Mouse (Mus musculus): ENCODE data around the gene Slc6a6. TPM values are rescaled to one million over a fixed set of nuclear protein-coding genes. Genes with fewer than 3 reads are reported as not detected.

The Slc6a6 gene
- total and polyA plus RNA-seq, 3 experiments = 0.03 to 2.8 TPM; not detected in 1

- Histone ChIP-seq H3K36me3 (replicated peaks) (no peaks in the 10 kb centered on the region), H3K9me3 (replicated peaks) (no peaks in the 10 kb centered on the region), H3K4me3 (ENCODE audit: low read depth, low read length) (no peak overlapping the region), H3K4me1 (ENCODE audit: insufficient read depth, low read depth, low read length) (no peaks in the 10 kb centered on the region), H3K27me3 (ENCODE audit: insufficient read depth, low read length) (peaks cover 6% of the 10 kb centered on the region; the same call in 1 of the 2 replicates)
- TF ChIP-seq GATA1 (IDR thresholded peaks at IDR 0.05; ENCODE audit: borderline replicate concordance, low read length) = no peak
- TF ChIP-seq CTCF (IDR thresholded peaks at IDR 0.05; ENCODE audit: low read depth, low read length) = no peak
- TF ChIP-seq POLR2AphosphoS5 (IDR thresholded peaks at IDR 0.05; ENCODE audit: insufficient replicate concordance, low read depth, low read length) = no peak
- no peak for TF ChIP-seq GATA2 (IDR thresholded peaks at IDR 0.05; ENCODE audit: borderline replicate concordance, low read depth, low read length)
- TF ChIP-seq TAL1 (conservative IDR thresholded peaks at IDR 0.05; ENCODE audit: low read depth, low read length) = no peak
- no peak for ATAC-seq (ENCODE audit: extremely low read depth, insufficient number of reproducible peaks, low FRiP score, poor library complexity, severe bottlenecking)
- no peak for DNase-seq (ENCODE audit: low spot score)
Measured at GRCm38 (mm10) chr6:91707886-91708564, 24.2 kb downstream of the Slc6a6 start.

- Histone ChIP-seq H3K4me1 (ENCODE audit: insufficient read depth, low read depth, low read length) (no peaks in the 10 kb centered on the region), H3K36me3 (replicated peaks) (no peaks in the 10 kb centered on the region)
- no peak for DNase-seq (ENCODE audit: low spot score)
Measured at GRCm38 (mm10) chr6:91708919-91709318, 25.1 kb downstream of the Slc6a6 start.

GRCm38 (mm10) chr6:91710345-91710930 is 26.6 kb downstream of the Slc6a6 start:
- no peak overlapping the region for H3K4me3 ChIP-seq (ENCODE audit: low read depth, low read length)
- TF ChIP-seq POLR2AphosphoS5 (IDR thresholded peaks at IDR 0.05; ENCODE audit: insufficient replicate concordance, low read depth, low read length) = no peak
- no peak for TF ChIP-seq GATA2 (IDR thresholded peaks at IDR 0.05; ENCODE audit: borderline replicate concordance, low read depth, low read length)
- no peak for TF ChIP-seq GATA1 (IDR thresholded peaks at IDR 0.05; ENCODE audit: borderline replicate concordance, low read length)
- no peak for TF ChIP-seq TAL1 (conservative IDR thresholded peaks at IDR 0.05; ENCODE audit: low read depth, low read length)
- no peak for TF ChIP-seq CTCF (IDR thresholded peaks at IDR 0.05; ENCODE audit: low read depth, low read length)
- no peaks in the 10 kb centered on the region for H3K36me3 ChIP-seq (replicated peaks)
- H3K9me3 ChIP-seq (replicated peaks) = no peaks in the 10 kb centered on the region
- ATAC-seq (ENCODE audit: extremely low read depth, insufficient number of reproducible peaks, low FRiP score, poor library complexity, severe bottlenecking) (no peak), DNase-seq (ENCODE audit: low spot score) (no peak)
- no peaks in the 10 kb centered on the region for H3K4me1 ChIP-seq (ENCODE audit: insufficient read depth, low read depth, low read length)
- peaks cover 7% of the 10 kb centered on the region; the same call in 1 of the 2 replicates for H3K27me3 ChIP-seq (ENCODE audit: insufficient read depth, low read length)

More at GRCm38 (mm10) chr6:91708919-91709318, 25.1 kb downstream of the Slc6a6 start:
- Histone ChIP-seq H3K27me3 (ENCODE audit: insufficient read depth, low read length) (peaks cover 7% of the 10 kb centered on the region; the same call in 1 of the 2 replicates), H3K9me3 (replicated peaks) (no peaks in the 10 kb centered on the region), H3K4me3 (ENCODE audit: low read depth, low read length) (no peak overlapping the region)
- TF ChIP-seq TAL1 (conservative IDR thresholded peaks at IDR 0.05; ENCODE audit: low read depth, low read length) (no peak), GATA2 (IDR thresholded peaks at IDR 0.05; ENCODE audit: borderline replicate concordance, low read depth, low read length) (no peak), GATA1 (IDR thresholded peaks at IDR 0.05; ENCODE audit: borderline replicate concordance, low read length) (no peak), CTCF (IDR thresholded peaks at IDR 0.05; ENCODE audit: low read depth, low read length) (no peak), POLR2AphosphoS5 (IDR thresholded peaks at IDR 0.05; ENCODE audit: insufficient replicate concordance, low read depth, low read length) (no peak)
- ATAC-seq (ENCODE audit: extremely low read depth, insufficient number of reproducible peaks, low FRiP score, poor library complexity, severe bottlenecking) = no peak

DNA sequence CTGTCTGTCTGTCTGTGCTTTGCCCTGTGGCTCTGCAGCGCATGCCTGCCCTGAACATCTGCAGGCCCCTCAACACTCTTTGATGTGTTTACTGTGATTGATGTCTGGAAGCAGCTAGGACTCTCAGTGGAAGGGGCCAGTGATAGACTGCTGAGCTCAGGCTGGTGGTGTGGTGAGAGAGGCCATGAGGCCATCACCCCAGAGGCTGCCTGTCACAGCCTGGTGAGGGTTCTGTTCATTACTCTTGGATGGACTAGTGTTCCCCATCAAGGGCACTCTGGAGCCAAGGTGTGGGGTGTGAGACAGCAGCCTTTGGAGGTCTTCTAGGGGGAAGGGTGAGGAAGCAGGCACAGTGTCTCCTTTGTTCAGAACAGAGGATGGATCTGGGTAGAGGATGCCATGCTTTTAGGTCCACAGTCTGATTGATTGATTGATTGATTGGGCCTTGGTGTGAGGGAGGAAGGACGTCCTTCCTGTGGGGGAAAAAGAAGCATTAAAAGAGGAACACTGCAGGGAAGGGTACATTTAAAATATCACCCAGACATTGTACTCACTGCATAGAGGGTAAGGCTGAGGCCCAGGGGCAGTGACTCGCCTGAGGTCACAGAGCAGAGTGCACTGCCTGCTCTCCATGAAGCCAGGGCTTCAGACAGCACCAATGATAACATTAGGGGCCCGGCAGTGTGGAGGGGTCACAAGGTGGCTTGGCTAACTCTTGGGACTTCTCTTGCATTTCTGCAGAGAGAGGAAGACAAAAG is 28.4 kb downstream of the Slc6a6 start:
- TF ChIP-seq POLR2AphosphoS5 (IDR thresholded peaks at IDR 0.05; ENCODE audit: insufficient replicate concordance, low read depth, low read length) (no peak), TAL1 (conservative IDR thresholded peaks at IDR 0.05; ENCODE audit: low read depth, low read length) (no peak), CTCF (IDR thresholded peaks at IDR 0.05; ENCODE audit: low read depth, low read length) (no peak), GATA1 (IDR thresholded peaks at IDR 0.05; ENCODE audit: borderline replicate concordance, low read length) (no peak), GATA2 (IDR thresholded peaks at IDR 0.05; ENCODE audit: borderline replicate concordance, low read depth, low read length) (no peak)
- Histone ChIP-seq H3K9me3 (replicated peaks) (no peaks in the 10 kb centered on the region), H3K36me3 (replicated peaks) (no peaks in the 10 kb centered on the region), H3K4me3 (ENCODE audit: low read depth, low read length) (no peak overlapping the region), H3K27me3 (ENCODE audit: insufficient read depth, low read length) (peaks cover 7% of the 10 kb centered on the region; the same call in 1 of the 2 replicates), H3K4me1 (ENCODE audit: insufficient read depth, low read depth, low read length) (no peaks in the 10 kb centered on the region)
- DNase-seq (ENCODE audit: low spot score) (no peak), ATAC-seq (ENCODE audit: extremely low read depth, insufficient number of reproducible peaks, low FRiP score, poor library complexity, severe bottlenecking) (no peak)

DNA sequence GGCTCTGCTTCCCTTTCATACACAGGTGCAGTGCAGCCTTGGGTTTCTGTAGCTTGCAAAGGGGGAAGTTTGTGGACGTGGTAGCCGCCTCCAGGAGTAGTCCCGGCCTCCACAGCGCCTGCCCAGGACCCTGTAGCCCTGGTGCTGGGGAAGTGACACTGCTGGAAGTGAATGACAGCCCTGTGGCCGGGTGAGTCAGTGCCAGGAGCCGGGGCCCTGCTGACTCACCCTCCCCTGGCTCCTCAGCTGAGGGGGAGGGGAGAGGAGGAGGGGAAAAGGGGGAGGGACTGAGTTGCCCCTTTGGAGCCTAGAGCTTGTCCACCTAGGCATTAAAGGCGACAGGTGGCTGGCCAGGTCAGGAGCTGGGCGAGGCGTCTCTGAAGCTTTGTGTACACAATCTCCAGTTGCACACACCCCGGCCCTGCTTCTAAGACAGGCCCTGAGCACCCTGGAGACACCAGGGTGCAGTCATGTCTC is 29.0 kb downstream of the Slc6a6 start:
- Histone ChIP-seq H3K36me3 (replicated peaks) (no peaks in the 10 kb centered on the region), H3K27me3 (ENCODE audit: insufficient read depth, low read length) (peaks cover 7% of the 10 kb centered on the region; the same call in 1 of the 2 replicates), H3K4me1 (ENCODE audit: insufficient read depth, low read depth, low read length) (no peaks in the 10 kb centered on the region), H3K4me3 (ENCODE audit: low read depth, low read length) (no peak overlapping the region), H3K9me3 (replicated peaks) (no peaks in the 10 kb centered on the region)
- DNase-seq (ENCODE audit: low spot score) = peak; percentile 4
- ATAC-seq (ENCODE audit: extremely low read depth, insufficient number of reproducible peaks, low FRiP score, poor library complexity, severe bottlenecking) = peak; percentile 81
- TF ChIP-seq GATA2 (IDR thresholded peaks at IDR 0.05; ENCODE audit: borderline replicate concordance, low read depth, low read length) (no peak), POLR2AphosphoS5 (IDR thresholded peaks at IDR 0.05; ENCODE audit: insufficient replicate concordance, low read depth, low read length) (no peak), CTCF (IDR thresholded peaks at IDR 0.05; ENCODE audit: low read depth, low read length) (no peak), GATA1 (IDR thresholded peaks at IDR 0.05; ENCODE audit: borderline replicate concordance, low read length) (no peak), TAL1 (conservative IDR thresholded peaks at IDR 0.05; ENCODE audit: low read depth, low read length) (no peak)
